Comparison of ENCODE assay signal across 22 mouse cellular contexts in the genomic region with DNA sequence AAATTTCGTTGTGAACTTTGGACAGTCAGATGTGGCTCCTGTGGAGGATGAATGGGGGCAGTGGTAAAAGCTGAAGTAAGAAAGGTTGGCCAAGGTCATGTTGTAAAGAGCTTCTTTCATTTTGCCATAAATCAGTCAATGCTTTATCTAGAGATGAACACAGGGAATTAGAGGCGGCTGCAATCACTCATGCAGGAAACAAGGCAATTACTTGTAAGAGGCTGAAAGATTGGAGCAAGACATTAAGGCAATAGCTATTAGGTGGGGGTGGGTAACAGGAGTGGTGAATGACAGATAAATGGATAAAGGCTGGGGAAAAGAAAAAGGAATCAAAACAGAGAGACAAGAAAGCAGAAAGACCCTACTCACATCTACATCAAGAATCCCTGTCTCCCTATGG. TPM values are rescaled to one million over a fixed set of nuclear protein-coding genes. Genes with fewer than 3 reads are reported as not detected.
DNase-seq lines count a peak whose midpoint lies in the region; ATAC-seq and TF ChIP-seq lines count a peak whose summit lies in the region.
"Had no signal": no experiment of that assay in that cellular context is flagged by ENCODE, and none has a peak within 500 bp of the region (broad histone marks: within the 10 kb centered on the region; RNA-seq: fewer than 3 reads in every experiment).

No protein-coding gene starts in this region.

- no peak overlapping the region for H3K4me3 ChIP-seq in heart, embryonic 10.5 days
- no peak overlapping the region for H3K4me3 ChIP-seq in kidney, postnatal 0 days (replicated peaks; ENCODE audit: low read depth, low read length)
- H3K4me3 ChIP-seq in kidney, embryonic 16.5 days (ENCODE audit: low read length), result no peak overlapping the region
- H3K4me3 ChIP-seq in gastrocnemius, adult 2 months, result no peak overlapping the region
- H3K4me3 ChIP-seq: embryonic facial prominence, embryonic 12.5 days; heart, embryonic 15.5 days had no signal

- peak; percentile 49 for DNase-seq in embryo, embryonic 10.5 days (ENCODE audit: low spot score)
- DNase-seq in embryo, embryonic 10 days (ENCODE audit: low spot score), result no peak
- DNase-seq in heart, embryonic 10.5 days (ENCODE audit: low spot score), result peak; percentile 54
- no peak for DNase-seq in heart, postnatal 10 days
- DNase-seq in kidney, postnatal 0 days (ENCODE audit: low spot score), result peak; percentile 38
- DNase-seq in MN1 (ENCODE audit: low spot score), result peak; percentile 76
- DNase-seq in gastrocnemius, adult 2 months, result no peak
- DNase-seq: adrenal gland, postnatal 10 days; B cell, adult 2 months; cerebellum, adult 11-12 months; cerebellum, adult 9-10 months; cerebellum, postnatal 25 days; forebrain, postnatal 0 days; gastrocnemius, postnatal 36 days; heart, adult 18-20 months had no signal

- no peaks in the 10 kb centered on the region for H3K36me3 ChIP-seq in heart, embryonic 10.5 days
- H3K36me3 ChIP-seq in kidney, postnatal 0 days (ENCODE audit: insufficient read depth, low read length), result no peaks in the 10 kb centered on the region
- no peaks in the 10 kb centered on the region for H3K36me3 ChIP-seq in kidney, embryonic 16.5 days (ENCODE audit: insufficient read depth, low read length)
- H3K36me3 ChIP-seq: embryonic facial prominence, embryonic 12.5 days; G1E; heart, embryonic 15.5 days had no signal

- H3K4me1 ChIP-seq in heart, embryonic 10.5 days, result no peaks in the 10 kb centered on the region
- 0 out of 2 replicates have a peak, but pooled peaks cover 5% of the 10 kb centered on the region for H3K4me1 ChIP-seq in kidney, postnatal 0 days (replicated peaks; ENCODE audit: insufficient read depth, low read length)
- H3K4me1 ChIP-seq in kidney, embryonic 16.5 days (ENCODE audit: insufficient read depth, low read length), result peaks cover 22% of the 10 kb centered on the region
- H3K4me1 ChIP-seq: heart, embryonic 15.5 days had no signal

- H3K27me3 ChIP-seq in heart, embryonic 10.5 days (ENCODE audit: insufficient read depth, poor library complexity, severe bottlenecking), result no peaks in the 10 kb centered on the region
- H3K27me3 ChIP-seq in kidney, postnatal 0 days (ENCODE audit: insufficient read depth, low read length), result no peaks in the 10 kb centered on the region
- no peaks in the 10 kb centered on the region for H3K27me3 ChIP-seq in kidney, embryonic 16.5 days (ENCODE audit: insufficient read depth, low read length)
- H3K27me3 ChIP-seq: embryonic facial prominence, embryonic 12.5 days; heart, embryonic 15.5 days had no signal

- H3K27ac ChIP-seq in heart, embryonic 10.5 days, result no peak overlapping the region
- no peak overlapping the region for H3K27ac ChIP-seq in kidney, postnatal 0 days
- no peak overlapping the region for H3K27ac ChIP-seq in kidney, embryonic 16.5 days (ENCODE audit: low read length)
- no peak overlapping the region for H3K27ac ChIP-seq in gastrocnemius, adult 2 months
- H3K27ac ChIP-seq: embryonic facial prominence, embryonic 12.5 days; heart, embryonic 15.5 days had no signal

- H3K9ac ChIP-seq in kidney, postnatal 0 days (ENCODE audit: low read depth, low read length), result no peak overlapping the region
- no peak overlapping the region for H3K9ac ChIP-seq in kidney, embryonic 16.5 days (replicated peaks; ENCODE audit: low read length)
- H3K9ac ChIP-seq: embryonic facial prominence, embryonic 12.5 days; forebrain, postnatal 0 days; heart, embryonic 15.5 days had no signal

- ATAC-seq in kidney, postnatal 0 days (replicated peaks; ENCODE audit: low FRiP score, low read depth), result no peak
- ATAC-seq in kidney, embryonic 16.5 days (ENCODE audit: low FRiP score, low TSS enrichment), result no peak
- ATAC-seq: CD4-positive, CD25-positive, alpha-beta regulatory T cell, adult 4 months; forebrain, postnatal 0 days; hindbrain, embryonic 16.5 days had no signal

- WGBS in heart, embryonic 10.5 days, result 50% methylated on average over 2 of the region's 2 CpGs
- 5% methylated on average over 2 of the region's 2 CpGs for WGBS in kidney, postnatal 0 days
- 9% methylated on average over 2 of the region's 2 CpGs for WGBS in kidney, embryonic 16.5 days

- H3K9me3 ChIP-seq in heart, embryonic 10.5 days, result no peaks in the 10 kb centered on the region
- no peaks in the 10 kb centered on the region for H3K9me3 ChIP-seq in kidney, postnatal 0 days (replicated peaks; ENCODE audit: low read length)
- H3K9me3 ChIP-seq in kidney, embryonic 16.5 days (ENCODE audit: low read length), result no peaks in the 10 kb centered on the region
- H3K9me3 ChIP-seq: embryonic facial prominence, embryonic 12.5 days; heart, embryonic 15.5 days had no signal

- intact Hi-C loops in heart, postnatal 10 days (cut with DNase I), result no loop called here
- intact Hi-C loops in gastrocnemius, adult 2 months (cut with DNase I), result no loop called here

- no peak overlapping the region for H3K4me2 ChIP-seq in kidney, postnatal 0 days (ENCODE audit: low read length)
- no peak overlapping the region for H3K4me2 ChIP-seq in kidney, embryonic 16.5 days (replicated peaks; ENCODE audit: low read depth, low read length)
- H3K4me2 ChIP-seq: embryonic facial prominence, embryonic 12.5 days; heart, embryonic 11.5 days; heart, embryonic 15.5 days had no signal

- no peak for TF ChIP-seq CTCF in kidney, postnatal 0 days (IDR thresholded peaks at IDR 0.05; ENCODE audit: low read depth)
- no peak for TF ChIP-seq CTCF in gastrocnemius, adult 2 months (IDR thresholded peaks at IDR 0.05)

RNA-seq across cellular contexts. Expression of a gene that starts 3.5 kb away (rescaled TPM):
- 5.8 and 8.0 TPM in 2 replicates for polyA plus RNA-seq in heart, embryonic 10.5 days (2016; fragmentation: Nextera tagmentation; extraction: Ambion mirVana)
- 1 to 10 TPM; 8.0 to 9.5 TPM for total RNA-seq in heart, postnatal 10 days (2021)
- polyA plus RNA-seq in kidney, postnatal 0 days (2015; fragmentation: Nextera tagmentation; extraction: Ambion mirVana), result 24.5 and 24.9 TPM in 2 replicates
- 24.3 and 26.4 TPM in 2 replicates for polyA plus RNA-seq in kidney, embryonic 16.5 days (2015; fragmentation: Nextera tagmentation; extraction: Ambion mirVana)
- 1 to 10 TPM; 2.0 to 2.6 TPM for total RNA-seq in gastrocnemius, adult 2 months (2021)
- total RNA-seq: G1E had no signal
- polyA plus RNA-seq: G1E had no signal

RNA-seq across cellular contexts. Expression of a gene that starts 31.3 kb away (rescaled TPM):
- polyA plus RNA-seq in heart, embryonic 10.5 days (2016; fragmentation: Nextera tagmentation; extraction: Ambion mirVana), result 8.0 and 13.3 TPM in 2 replicates
- 10 to 100 TPM; 13.0 to 17.5 TPM for total RNA-seq in heart, postnatal 10 days (2021)
- 7.2 and 8.3 TPM in 2 replicates for polyA plus RNA-seq in kidney, postnatal 0 days (2015; fragmentation: Nextera tagmentation; extraction: Ambion mirVana)
- polyA plus RNA-seq in kidney, embryonic 16.5 days (2015; fragmentation: Nextera tagmentation; extraction: Ambion mirVana), result 6.4 and 7.1 TPM in 2 replicates
- total RNA-seq in gastrocnemius, adult 2 months (2021), result 10 to 100 TPM; 10.6 to 19.0 TPM
- polyA plus RNA-seq: G1E had no signal

Comparison
In these comparisons a context has a peak if more than half of its experiments do, and no peak if none do; other contexts are left out.
1. DNase-seq: peak in embryo, embryonic 10.5 days (single experiment), heart, embryonic 10.5 days (single experiment), kidney, postnatal 0 days (single experiment) and MN1 (single experiment); none in embryo, embryonic 10 days (single experiment), heart, postnatal 10 days (0 of 2) and gastrocnemius, adult 2 months (single experiment).